Mouse (Mus musculus) small intestine, adult 2 months (tissue): ENCODE data around the gene Sms.

Source experiments
- CTCF ChIP-seq: fragments of 200-500 bp; IDR thresholded peaks from 2 replicates; pipeline ENCODE4 v1.5.1; 2012; ENCODE audit warnings: low read depth, mild to moderate bottlenecking, control low read depth, inconsistent platforms, low read length, moderate library complexity, mixed read lengths; ENCODE audit not compliant: insufficient replicate concordance, insufficient read length; ENCODE audit errors: extremely low read depth
- POLR2A ChIP-seq: fragments of 200-500 bp; IDR thresholded peaks from 2 replicates; pipeline ENCODE4 v1.6.1; 2012; ENCODE audit warnings: low read depth, mild to moderate bottlenecking, control low read depth, inconsistent platforms, low read length, moderate library complexity

- TF ChIP-seq CTCF (no peak), POLR2A (no peak)
Measured at GRCm38 (mm10) chrX:157491944-157492726, at the start of gene Sms.
